Mouse (Mus musculus) lung, adult 2 months (tissue): ENCODE data around the gene Myh3.

Experiments
- CTCF ChIP-seq: fragments of 200-500 bp; IDR thresholded peaks from 2 replicates; pipeline ENCODE4 v1.5.1; 2011; ENCODE audit warnings: mild to moderate bottlenecking, low read length, control low read depth; ENCODE audit not compliant: insufficient read depth
- POLR2A ChIP-seq: fragments of 200-500 bp; IDR thresholded peaks from 2 replicates; pipeline ENCODE4 v1.6.1; 2011; ENCODE audit warnings: low read depth, mild to moderate bottlenecking, control low read depth, low read length, borderline replicate concordance; ENCODE audit errors: extremely low read depth

DNA sequence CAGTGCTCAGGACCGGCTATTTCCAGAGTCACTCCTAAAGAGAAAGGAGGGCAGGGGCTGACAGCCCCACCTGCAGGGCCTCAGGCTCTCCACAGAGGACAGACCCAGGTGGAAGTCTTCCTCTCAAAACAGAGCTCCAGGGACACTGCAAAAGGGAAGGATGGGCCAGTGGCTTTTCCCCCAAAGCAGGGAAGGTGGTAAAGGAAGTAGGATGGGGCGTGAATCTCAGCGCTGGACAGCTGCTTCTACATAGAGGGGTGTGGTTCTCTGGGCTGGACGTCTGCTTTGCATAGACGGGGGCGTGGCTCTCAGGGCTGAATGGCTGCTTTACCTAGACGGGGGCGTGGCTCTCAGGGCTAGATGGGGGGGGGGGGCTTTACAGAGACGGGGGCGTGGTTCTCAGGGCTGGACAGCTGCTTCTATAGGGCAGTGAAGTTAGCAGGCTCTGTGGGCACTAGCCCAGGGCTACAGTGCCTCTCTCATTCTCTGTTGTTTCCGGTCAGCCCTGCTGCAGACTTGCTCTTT lies 3.1 kb downstream of the Myh3 start:
- TF ChIP-seq CTCF (no peak), POLR2A (no peak)
